Mouse (Mus musculus) Muller cell, postnatal 12 days (primary cell): ENCODE measurements around the gene Map3k21.

Experiments
- DNase-seq: peaks from one replicate; pipeline ENCODE4 v3.0.0-alpha.2; 2015; ENCODE audit errors: inconsistent ontology term

The Map3k21 gene

GRCm38 (mm10) chr8:125963807-125964211 is 53.6 kb downstream of the Map3k21 start:
- no peak for DNase-seq

- DNase-seq, result peak; percentile 51
Observed at GRCm38 (mm10) chr8:125971336-125971735, 61.1 kb downstream of the Map3k21 start.

GRCm38 (mm10) chr8:125975981-125976380 is 65.7 kb downstream of the Map3k21 start:
- DNase-seq, result no peak

GRCm38 (mm10) chr8:125980826-125981225 is 70.6 kb downstream of the Map3k21 start:
- DNase-seq, result no peak

GRCm38 (mm10) chr8:125983515-125983914 is 73.3 kb downstream of the Map3k21 start:
- no peak for DNase-seq

- no peak for DNase-seq
Observed at GRCm38 (mm10) chr8:125984140-125984539, 73.9 kb downstream of the Map3k21 start.

- peak; percentile 60 for DNase-seq
Observed at GRCm38 (mm10) chr8:125985364-125985763, 75.1 kb downstream of the Map3k21 start.

GRCm38 (mm10) chr8:125986999-125987589 is 76.8 kb downstream of the Map3k21 start:
- DNase-seq, result peak; percentile 93

- no peak for DNase-seq
Observed at GRCm38 (mm10) chr8:125987996-125988395, 77.7 kb downstream of the Map3k21 start.

GRCm38 (mm10) chr8:125993636-125994035 is 83.4 kb downstream of the Map3k21 start:
- DNase-seq, result peak; percentile 46

- peak; percentile 81 for DNase-seq
Observed at GRCm38 (mm10) chr8:125995101-125995986, 85.1 kb downstream of the Map3k21 start, which contains the start of gene Kcnk1. Gene Kcnk1 (plus strand): TSS chr8:125995170.

GRCm38 (mm10) chr8:125996031-125996839 is 86.0 kb downstream of the Map3k21 start:
- DNase-seq, result peak; percentile 54

GRCm38 (mm10) chr8:125996980-125997379 is 86.7 kb downstream of the Map3k21 start:
- peak; percentile 42 for DNase-seq
